Mouse (Mus musculus) leukemia stem cell, adult 10-12 weeks (primary cell): ENCODE measurements around the gene Vmn1r130. TPM values are rescaled to one million over a fixed set of nuclear protein-coding genes. Genes with fewer than 3 reads are reported as not detected.

Source experiments
- polyA plus RNA-seq: library from polyadenylated mRNA; stranded (reverse); fragments of >175 nt; gene quantifications from 2 replicates; pipeline ENCODE4 v1.2.3, GENCODE M21; 2012; ENCODE audit warnings: low replicate concordance

Gene Vmn1r130
- not detected in 2 replicates for polyA plus RNA-seq

DNA sequence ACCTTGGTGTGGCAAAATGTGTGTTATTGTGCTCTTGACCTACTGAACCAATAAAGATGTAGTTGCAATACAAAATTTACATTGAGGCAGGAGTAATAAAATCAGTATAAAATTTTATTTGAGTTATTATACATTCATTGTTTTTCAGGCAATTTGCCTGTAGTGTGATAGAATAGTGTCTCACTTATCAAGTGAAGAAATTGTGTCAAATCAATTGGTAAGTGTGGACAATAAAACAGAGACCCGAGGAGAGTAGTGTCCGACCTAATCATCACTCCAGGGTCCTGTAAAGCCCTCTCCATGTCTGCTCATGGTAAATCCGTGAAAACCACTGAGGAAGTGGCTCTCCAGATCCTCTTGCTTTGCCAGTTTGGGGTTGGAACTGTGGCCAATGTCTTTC, at the start of gene Vmn1r130:
TSS of gene Vmn1r130 (plus strand) at position 301 of the 400 bp plus-strand sequence.

GRCm38 (mm10) chr7:21545990-21546389, 34.4 kb downstream of the Vmn1r130 start, which contains the start of gene Vmn1r131:
Gene Vmn1r131 (minus strand): TSS chr7:21546090.

Other genes with a start within 250 kb of the Vmn1r130 start
- gene Vmn1r125, start 239.6 kb upstream of the Vmn1r130 start, polyA plus RNA-seq: not detected in 2 replicates
- not detected in 2 replicates for gene Vmn1r126, start 210.3 kb upstream of the Vmn1r130 start, polyA plus RNA-seq
- not detected in 2 replicates for gene Vmn1r127, start 191.9 kb upstream of the Vmn1r130 start, polyA plus RNA-seq
- gene Vmn1r128, start 162.4 kb upstream of the Vmn1r130 start, polyA plus RNA-seq: not detected in 2 replicates
- gene Vmn1r129, start 150.5 kb upstream of the Vmn1r130 start, polyA plus RNA-seq: not detected in 2 replicates
- not detected in 2 replicates for gene Gm6882, start 79.0 kb upstream of the Vmn1r130 start, polyA plus RNA-seq
- gene Vmn1r131, start 34.3 kb downstream of the Vmn1r130 start, polyA plus RNA-seq: not detected in 2 replicates
- not detected in 2 replicates for gene Vmn1r132, start 102.3 kb downstream of the Vmn1r130 start, polyA plus RNA-seq
- not detected in 2 replicates for gene Gm4175, start 249.7 kb downstream of the Vmn1r130 start, polyA plus RNA-seq